Mouse (Mus musculus) lung, adult 2 months (tissue): Measurements from ENCODE around the gene Mif4gd.

Source experiments
- CTCF ChIP-seq: fragments of 200-500 bp; IDR thresholded peaks from 2 replicates; pipeline ENCODE4 v1.5.1; 2011; ENCODE audit warnings: mild to moderate bottlenecking, low read length, control low read depth; ENCODE audit not compliant: insufficient read depth
- POLR2A ChIP-seq: fragments of 200-500 bp; IDR thresholded peaks from 2 replicates; pipeline ENCODE4 v1.6.1; 2011; ENCODE audit warnings: low read depth, mild to moderate bottlenecking, control low read depth, low read length, borderline replicate concordance; ENCODE audit errors: extremely low read depth

DNA sequence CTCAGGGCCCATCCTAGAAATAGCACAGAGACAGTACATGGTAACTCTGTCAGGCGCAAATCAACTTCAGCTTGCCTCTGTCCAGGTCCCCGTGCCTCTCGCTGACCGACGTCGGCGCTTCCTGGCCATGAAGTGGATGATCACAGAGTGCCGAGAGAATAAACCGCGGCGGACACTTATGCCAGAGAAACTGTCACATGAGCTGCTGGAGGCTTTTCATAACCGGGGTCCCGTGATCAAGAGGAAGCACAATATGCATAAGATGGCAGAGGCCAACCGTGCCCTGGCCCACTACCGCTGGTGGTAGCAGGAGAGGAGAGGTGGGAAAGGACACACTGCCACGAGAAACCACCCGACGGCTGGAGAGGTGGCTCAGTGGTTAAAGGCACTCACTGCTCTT, 6.0 kb downstream of the Mif4gd start:
- no peak for TF ChIP-seq POLR2A
- TF ChIP-seq CTCF: no peak
